Mouse (Mus musculus): ENCODE measurements around the gene Arhgef12. TPM values are rescaled to one million over a fixed set of nuclear protein-coding genes. Genes with fewer than 3 reads are reported as not detected.

Gene Arhgef12
- polyA plus RNA-seq, 1 experiment from 2014 or later, result 8.1 TPM

DNA sequence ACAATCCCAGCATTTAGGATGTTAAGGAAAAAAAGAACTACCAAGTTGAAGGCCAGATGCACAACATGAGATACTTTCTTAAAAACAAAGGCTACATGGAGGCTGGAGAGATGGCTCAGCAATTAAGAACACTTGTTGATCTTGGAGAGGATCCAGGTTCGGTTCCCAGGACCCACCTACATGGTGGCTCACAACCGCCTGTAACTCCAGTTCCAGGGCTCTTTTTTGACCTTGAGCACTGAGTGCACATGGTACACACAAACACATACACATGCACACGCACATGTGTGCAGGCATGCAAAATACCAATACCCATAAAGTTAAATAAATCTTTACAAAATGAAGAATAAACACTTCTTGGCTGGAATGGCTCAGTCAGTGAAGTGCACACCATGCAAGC is 39.1 kb downstream of the Arhgef12 start:
- Histone ChIP-seq H3K4me1 (replicated peaks) (peaks cover 13% of the 10 kb centered on the region; the same call in 1 of the 2 replicates), H3K27me3 (replicated peaks) (no peaks in the 10 kb centered on the region), H3K4me3 (replicated peaks) (no peak overlapping the region), H3K9me3 (no peaks in the 10 kb centered on the region), H3K36me3 (no peaks in the 10 kb centered on the region), H3K9ac (no peak overlapping the region), H3K4me2 (replicated peaks) (no peak overlapping the region), H3K27ac (no peak overlapping the region)
- WGBS, result 68% methylated on average over 3 of the region's 3 CpGs
- ATAC-seq, result no peak

DNA sequence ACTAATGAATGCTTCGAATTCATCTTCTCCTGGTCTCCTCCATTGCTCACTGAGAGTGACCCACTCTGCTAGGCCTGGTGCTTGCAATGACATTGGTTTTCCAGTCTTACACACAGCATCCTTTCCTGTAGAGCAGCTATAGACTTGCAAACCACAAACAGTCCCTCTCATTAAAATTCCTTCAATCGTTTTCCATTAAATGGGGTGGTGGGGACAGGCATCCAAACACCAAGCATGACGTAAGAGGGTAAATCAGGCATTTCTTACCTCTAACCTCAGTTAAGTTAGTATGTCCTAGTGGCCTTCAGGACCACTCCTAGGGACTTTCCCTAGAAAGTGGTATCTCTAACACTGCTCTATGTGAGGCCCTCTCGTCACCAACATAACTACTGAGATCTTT is 41.8 kb downstream of the Arhgef12 start:
- Histone ChIP-seq H3K4me3 (replicated peaks) (no peak overlapping the region), H3K9ac (no peak overlapping the region), H3K4me2 (replicated peaks) (no peak overlapping the region), H3K36me3 (no peaks in the 10 kb centered on the region), H3K27me3 (replicated peaks) (no peaks in the 10 kb centered on the region), H3K4me1 (replicated peaks) (peaks cover 13% of the 10 kb centered on the region; the same call in 1 of the 2 replicates), H3K9me3 (no peaks in the 10 kb centered on the region), H3K27ac (no peak overlapping the region)
- 82% methylated on average over 4 of the region's 4 CpGs for WGBS
- ATAC-seq, result no peak

DNA sequence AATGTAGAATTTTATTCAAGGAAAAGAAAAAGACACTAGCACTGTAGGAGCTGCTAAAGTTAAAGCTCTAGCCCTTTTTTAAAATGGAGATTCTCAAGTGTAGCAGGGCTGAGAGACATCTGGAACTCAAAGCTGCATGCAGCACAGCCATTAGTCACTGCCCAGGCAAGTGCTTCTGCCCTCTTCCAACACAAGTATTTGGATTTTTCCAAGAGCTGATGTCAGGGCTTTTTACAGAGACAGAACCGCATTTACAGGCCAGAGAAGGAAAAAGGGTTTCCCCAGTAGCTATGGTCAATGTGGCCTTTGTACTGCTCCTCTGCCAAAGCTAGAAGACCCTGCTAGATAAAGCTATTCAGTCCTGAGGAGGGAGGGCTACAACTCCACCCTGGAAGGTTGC is 45.5 kb downstream of the Arhgef12 start:
- Histone ChIP-seq H3K36me3 (no peaks in the 10 kb centered on the region), H3K9me3 (no peaks in the 10 kb centered on the region), H3K27me3 (replicated peaks) (no peaks in the 10 kb centered on the region), H3K9ac (no peak overlapping the region), H3K4me2 (replicated peaks) (no peak overlapping the region), H3K4me3 (replicated peaks) (no peak overlapping the region), H3K4me1 (replicated peaks) (no peaks in the 10 kb centered on the region), H3K27ac (no peak overlapping the region)
- 50% methylated on average over 1 of the region's 1 CpGs for WGBS
- no peak for ATAC-seq

DNA sequence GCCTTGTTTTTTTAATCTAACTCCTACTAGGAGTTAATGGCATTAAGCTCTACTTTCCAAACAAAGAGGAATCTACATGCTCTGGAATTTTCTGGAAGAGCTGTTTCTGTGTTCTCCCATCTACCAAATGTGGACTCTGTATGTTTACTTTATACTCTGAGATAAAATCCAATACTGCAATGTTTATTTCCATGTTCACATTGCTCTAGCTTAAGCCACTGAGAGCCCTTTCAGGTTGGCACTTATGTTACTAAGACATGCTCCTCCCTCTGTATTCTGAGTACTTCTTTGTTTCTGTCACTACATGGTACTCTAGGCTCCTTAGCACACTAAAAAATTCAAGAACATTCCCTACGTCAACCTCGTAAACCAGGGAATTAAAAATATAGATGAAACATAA is 56.6 kb downstream of the Arhgef12 start:
- Histone ChIP-seq H3K4me2 (replicated peaks) (no peak overlapping the region), H3K27me3 (replicated peaks) (no peaks in the 10 kb centered on the region), H3K27ac (no peak overlapping the region), H3K36me3 (no peaks in the 10 kb centered on the region), H3K4me1 (replicated peaks) (0 out of 2 replicates have a peak, but pooled peaks cover 3% of the 10 kb centered on the region), H3K9me3 (no peaks in the 10 kb centered on the region), H3K9ac (no peak overlapping the region), H3K4me3 (replicated peaks) (no peak overlapping the region)
- 83% methylated on average over 2 of the region's 2 CpGs for WGBS
- no peak for ATAC-seq

DNA sequence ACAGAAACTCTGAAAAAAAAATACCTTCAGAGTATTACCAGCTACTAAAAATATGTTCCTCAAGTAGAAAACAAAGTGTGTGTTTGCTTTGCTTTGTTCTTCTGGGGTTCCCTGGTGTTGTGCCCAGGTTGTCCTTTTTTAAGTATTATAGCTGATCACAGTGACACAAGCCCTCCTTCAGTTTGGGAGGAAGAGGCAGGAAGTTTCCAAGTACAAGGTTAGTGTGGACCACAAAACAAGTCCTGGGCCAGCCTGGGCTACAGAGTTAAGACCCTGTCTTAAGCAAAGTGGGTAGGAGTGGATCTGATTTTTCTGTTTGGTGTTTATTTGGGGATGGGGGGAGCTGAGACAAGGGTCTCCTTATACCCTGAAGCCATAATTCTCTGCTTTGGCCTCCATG is 62.6 kb downstream of the Arhgef12 start:
- Histone ChIP-seq H3K27ac (no peak overlapping the region), H3K27me3 (replicated peaks) (no peaks in the 10 kb centered on the region), H3K4me2 (replicated peaks) (no peak overlapping the region), H3K9ac (no peak overlapping the region), H3K36me3 (no peaks in the 10 kb centered on the region), H3K4me1 (replicated peaks) (0 out of 2 replicates have a peak, but pooled peaks cover 3% of the 10 kb centered on the region), H3K4me3 (replicated peaks) (no peak overlapping the region), H3K9me3 (no peaks in the 10 kb centered on the region)
- no peak for ATAC-seq

DNA sequence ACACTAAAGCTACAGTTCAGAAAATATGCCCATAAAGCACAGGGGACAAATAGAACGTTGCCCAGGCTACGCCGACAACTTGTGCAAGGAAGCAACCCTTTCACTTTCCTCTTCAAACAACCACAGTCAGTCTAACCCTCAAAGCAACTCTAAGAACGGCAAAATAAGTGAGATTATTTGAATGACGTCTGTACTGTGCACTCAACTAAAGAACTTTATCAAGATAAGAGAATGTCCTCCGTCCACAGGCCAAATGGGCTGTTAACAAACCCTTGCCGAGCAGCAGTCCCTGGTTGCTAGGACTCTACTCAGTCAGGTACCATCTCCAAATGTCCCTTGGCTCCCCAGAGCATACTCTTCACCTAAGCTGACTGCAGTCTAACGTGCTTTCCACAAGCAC is 68.6 kb downstream of the Arhgef12 start:
- no peaks in the 10 kb centered on the region for H3K9me3 ChIP-seq
- H3K4me2 ChIP-seq (replicated peaks), result no peak overlapping the region
- 72% methylated on average over 8 of the region's 8 CpGs for WGBS
- H3K4me1 ChIP-seq (replicated peaks), result no peaks in the 10 kb centered on the region
- no peak overlapping the region for H3K9ac ChIP-seq
- H3K27me3 ChIP-seq (replicated peaks), result no peaks in the 10 kb centered on the region
- no peak overlapping the region for H3K27ac ChIP-seq
- H3K36me3 ChIP-seq, result no peaks in the 10 kb centered on the region
- no peak for ATAC-seq
- no peak overlapping the region for H3K4me3 ChIP-seq (replicated peaks)

DNA sequence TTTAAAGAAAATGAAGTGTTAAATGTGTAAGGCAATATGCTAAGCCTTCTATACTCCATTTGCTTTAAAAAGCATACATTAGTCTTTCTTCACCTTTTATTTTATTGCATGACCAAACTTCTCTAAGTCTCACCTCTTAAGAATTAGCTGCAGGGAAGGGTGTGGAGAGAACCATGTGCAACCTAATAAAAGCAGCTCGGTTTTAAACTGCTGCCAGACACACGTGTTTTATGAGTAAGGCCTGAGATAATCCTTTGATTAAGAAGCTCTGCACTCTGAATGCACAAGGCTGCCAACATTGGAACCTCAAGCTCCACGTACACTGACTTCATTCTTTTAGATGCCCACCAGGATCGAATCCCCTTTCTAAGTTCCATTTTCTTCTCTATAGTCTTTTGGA is 71.8 kb downstream of the Arhgef12 start:
- WGBS, result 49% methylated on average over 4 of the region's 4 CpGs
- no peak overlapping the region for H3K27ac ChIP-seq

DNA sequence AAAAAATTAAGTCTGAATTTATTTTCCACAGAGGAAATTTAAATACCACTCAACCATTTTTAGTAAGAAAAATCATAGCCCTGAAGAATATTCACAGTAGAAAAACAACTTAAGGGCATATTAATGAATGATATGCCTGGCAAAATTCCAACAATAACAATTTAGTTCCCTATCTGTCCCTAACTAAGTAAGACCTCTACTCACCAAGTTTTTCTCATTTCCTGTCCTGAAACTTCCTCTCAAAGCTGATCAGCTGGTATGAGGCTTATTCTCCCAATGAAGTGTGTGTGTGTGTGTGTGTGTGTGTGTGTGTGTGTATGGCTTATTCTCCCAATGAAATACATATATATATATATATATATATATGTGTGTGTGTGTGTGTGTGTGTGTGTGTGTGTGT is 72.8 kb downstream of the Arhgef12 start:
- no peak overlapping the region for H3K27ac ChIP-seq
- H3K9ac ChIP-seq, result no peak overlapping the region
- ATAC-seq, result no peak
- H3K27me3 ChIP-seq (replicated peaks), result no peaks in the 10 kb centered on the region
- no peaks in the 10 kb centered on the region for H3K4me1 ChIP-seq (replicated peaks)
- no peak overlapping the region for H3K4me2 ChIP-seq (replicated peaks)
- no peaks in the 10 kb centered on the region for H3K36me3 ChIP-seq
- H3K4me3 ChIP-seq (replicated peaks), result no peak overlapping the region
- no peaks in the 10 kb centered on the region for H3K9me3 ChIP-seq

More for the DNA sequence above, 71.8 kb downstream of the Arhgef12 start:
- Histone ChIP-seq H3K9me3 (no peaks in the 10 kb centered on the region), H3K9ac (no peak overlapping the region), H3K4me2 (replicated peaks) (no peak overlapping the region), H3K36me3 (no peaks in the 10 kb centered on the region), H3K4me1 (replicated peaks) (no peaks in the 10 kb centered on the region), H3K4me3 (replicated peaks) (no peak overlapping the region), H3K27me3 (replicated peaks) (no peaks in the 10 kb centered on the region)
- no peak for ATAC-seq

DNA sequence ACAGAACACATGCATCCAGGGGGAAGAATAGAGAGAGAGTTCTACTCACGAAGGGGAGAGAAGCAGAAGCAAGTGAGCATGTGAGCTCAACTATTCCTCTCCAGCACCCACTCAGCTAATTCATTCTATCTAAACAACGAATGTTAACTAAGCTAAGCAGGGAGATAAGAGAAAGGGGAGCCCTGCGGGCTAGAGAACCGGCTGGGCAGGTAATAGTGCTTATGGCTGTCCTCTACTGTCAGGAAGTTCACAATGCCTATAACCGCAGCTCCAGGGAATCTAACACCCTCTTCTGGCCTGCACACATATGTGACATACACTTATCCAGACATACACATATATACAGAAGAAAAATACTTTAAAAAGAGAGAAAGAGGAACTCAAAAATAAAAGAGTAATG is 79.3 kb downstream of the Arhgef12 start:
- Histone ChIP-seq H3K9ac (no peak overlapping the region), H3K27ac (no peak overlapping the region), H3K4me1 (replicated peaks) (no peaks in the 10 kb centered on the region), H3K9me3 (no peaks in the 10 kb centered on the region), H3K27me3 (replicated peaks) (no peaks in the 10 kb centered on the region), H3K4me3 (replicated peaks) (no peak overlapping the region), H3K36me3 (no peaks in the 10 kb centered on the region), H3K4me2 (replicated peaks) (no peak overlapping the region)
- ATAC-seq, result peak; percentile 69
- 55% methylated on average over 5 of the region's 5 CpGs for whole genome bisulfite sequencing

DNA sequence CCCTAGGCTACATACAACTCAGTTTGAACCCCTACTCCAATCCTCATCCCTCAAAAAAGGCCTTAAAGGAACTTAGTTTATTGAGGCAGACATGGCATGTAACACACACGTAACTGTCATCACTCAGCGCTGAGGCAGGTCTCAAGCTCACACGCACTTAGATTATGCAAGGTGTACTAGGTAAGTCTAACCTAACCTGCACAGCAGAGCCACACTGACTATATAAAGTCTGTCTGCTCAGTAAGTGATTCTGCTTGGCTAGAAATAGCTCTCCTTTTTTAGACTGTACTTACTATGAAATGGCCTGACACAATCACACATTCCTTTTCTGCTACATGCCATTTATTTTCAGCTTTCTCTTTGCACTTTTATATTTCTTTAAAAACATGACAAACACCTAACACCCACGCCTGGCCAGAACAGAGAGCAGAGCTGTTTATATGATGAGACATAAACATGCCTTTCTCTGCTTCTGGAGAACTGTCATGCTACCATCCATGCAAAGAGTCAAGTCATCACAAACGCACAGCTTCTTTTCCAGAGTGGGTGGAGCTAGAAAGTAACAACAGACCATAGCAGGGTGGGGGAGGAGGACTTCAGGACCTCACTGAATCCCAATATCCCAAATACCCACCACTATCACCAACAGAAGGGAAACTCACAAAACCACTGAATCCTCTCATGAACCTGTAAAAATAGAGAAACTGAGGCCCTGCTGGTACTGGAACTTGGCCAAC is 85.4 kb downstream of the Arhgef12 start:
- ATAC-seq, result no peak

DNA sequence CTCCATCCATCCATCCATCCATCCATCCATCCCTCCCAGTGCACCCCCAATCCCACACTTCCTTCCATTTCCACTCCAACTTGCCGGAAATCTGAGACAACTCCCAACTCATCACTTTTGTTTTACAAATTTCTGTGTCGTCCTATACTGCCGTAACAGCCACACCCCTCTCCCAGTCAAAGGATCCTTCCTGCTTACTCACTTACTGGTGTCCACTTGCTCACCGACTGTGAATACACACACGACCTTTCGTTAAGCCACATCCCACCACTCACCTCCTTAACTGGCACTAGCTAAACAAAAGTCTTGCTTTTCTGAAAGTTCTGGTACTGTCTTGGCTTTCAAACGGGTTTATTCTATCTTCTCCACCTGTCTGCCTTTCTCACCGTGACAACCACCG is 87.4 kb downstream of the Arhgef12 start:
- H3K36me3 ChIP-seq, result peaks cover 4% of the 10 kb centered on the region; the same call in 1 of the 2 replicates
- no peak for ATAC-seq
- H3K4me1 ChIP-seq (replicated peaks), result no peaks in the 10 kb centered on the region
- no peaks in the 10 kb centered on the region for H3K9me3 ChIP-seq
- H3K4me2 ChIP-seq (replicated peaks), result no peak overlapping the region
- H3K27me3 ChIP-seq (replicated peaks), result no peaks in the 10 kb centered on the region
- no peak overlapping the region for H3K4me3 ChIP-seq (replicated peaks)
- no peak overlapping the region for H3K9ac ChIP-seq
- 91% methylated on average over 9 of the region's 9 CpGs for WGBS
- no peak overlapping the region for H3K27ac ChIP-seq

More for the DNA sequence above, 85.4 kb downstream of the Arhgef12 start:
- no peak overlapping the region for H3K27ac ChIP-seq
- no peaks in the 10 kb centered on the region for H3K27me3 ChIP-seq (replicated peaks)
- H3K9ac ChIP-seq, result no peak overlapping the region
- peaks cover 4% of the 10 kb centered on the region; the same call in 1 of the 2 replicates for H3K36me3 ChIP-seq
- no peaks in the 10 kb centered on the region for H3K9me3 ChIP-seq
- WGBS, result 67% methylated on average over 5 of the region's 5 CpGs
- H3K4me1 ChIP-seq (replicated peaks), result no peaks in the 10 kb centered on the region
- H3K4me3 ChIP-seq (replicated peaks), result no peak overlapping the region
- H3K4me2 ChIP-seq (replicated peaks), result no peak overlapping the region

DNA sequence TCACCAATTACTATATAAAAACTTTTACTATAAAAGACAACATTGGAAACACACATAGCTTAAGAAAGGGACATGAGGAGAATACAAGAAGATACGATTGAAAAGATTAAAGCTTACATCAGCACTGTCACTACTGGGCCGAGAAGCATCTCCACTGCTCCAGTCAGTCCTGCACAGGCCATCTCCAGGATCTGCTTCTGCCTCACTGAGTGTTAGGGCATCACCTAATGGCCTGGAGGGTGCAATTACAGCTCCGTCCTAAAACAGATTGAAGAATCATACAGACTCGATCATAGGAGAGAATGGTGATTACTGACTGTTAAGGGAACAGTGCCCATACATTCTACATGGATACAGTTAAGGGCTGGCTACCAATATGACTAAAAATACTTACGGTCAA is 91.3 kb downstream of the Arhgef12 start:
- Histone ChIP-seq H3K36me3 (peaks cover 4% of the 10 kb centered on the region; the same call in 1 of the 2 replicates), H3K27me3 (replicated peaks) (no peaks in the 10 kb centered on the region), H3K27ac (no peak overlapping the region), H3K4me1 (replicated peaks) (no peaks in the 10 kb centered on the region), H3K4me3 (replicated peaks) (no peak overlapping the region), H3K9me3 (no peaks in the 10 kb centered on the region), H3K4me2 (replicated peaks) (no peak overlapping the region), H3K9ac (no peak overlapping the region)
- 87% methylated on average over 5 of the region's 5 CpGs for WGBS
- no peak for ATAC-seq

DNA sequence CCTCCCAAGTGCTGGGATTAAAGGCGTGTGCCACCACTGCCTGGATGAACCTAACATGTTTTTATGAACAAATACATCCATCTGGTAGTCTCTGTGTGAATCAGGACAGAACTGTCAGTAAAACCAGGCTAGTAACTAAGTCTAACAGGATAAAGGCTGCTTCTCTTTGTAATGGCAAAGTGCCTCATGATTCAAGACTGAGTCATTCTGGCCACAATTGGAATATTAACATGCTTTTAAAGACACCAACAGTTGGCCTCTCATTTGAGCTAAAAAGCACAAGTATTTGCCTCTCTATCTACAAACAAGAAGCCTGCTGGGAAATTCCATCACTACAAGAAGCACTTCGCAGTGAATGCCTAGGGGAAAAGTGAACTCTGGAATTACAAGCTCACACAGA is 91.7 kb downstream of the Arhgef12 start:
- Histone ChIP-seq H3K27me3 (replicated peaks) (no peaks in the 10 kb centered on the region), H3K4me1 (replicated peaks) (no peaks in the 10 kb centered on the region), H3K27ac (no peak overlapping the region), H3K9me3 (no peaks in the 10 kb centered on the region), H3K36me3 (peaks cover 4% of the 10 kb centered on the region; the same call in 1 of the 2 replicates), H3K9ac (no peak overlapping the region), H3K4me2 (replicated peaks) (no peak overlapping the region), H3K4me3 (replicated peaks) (no peak overlapping the region)
- 87% methylated on average over 2 of the region's 2 CpGs for WGBS
- ATAC-seq, result no peak

Measured in intestine, embryonic 15.5 days (tissue).